Mouse (Mus musculus): Measurements from ENCODE around the gene Rgs5.

DNA sequence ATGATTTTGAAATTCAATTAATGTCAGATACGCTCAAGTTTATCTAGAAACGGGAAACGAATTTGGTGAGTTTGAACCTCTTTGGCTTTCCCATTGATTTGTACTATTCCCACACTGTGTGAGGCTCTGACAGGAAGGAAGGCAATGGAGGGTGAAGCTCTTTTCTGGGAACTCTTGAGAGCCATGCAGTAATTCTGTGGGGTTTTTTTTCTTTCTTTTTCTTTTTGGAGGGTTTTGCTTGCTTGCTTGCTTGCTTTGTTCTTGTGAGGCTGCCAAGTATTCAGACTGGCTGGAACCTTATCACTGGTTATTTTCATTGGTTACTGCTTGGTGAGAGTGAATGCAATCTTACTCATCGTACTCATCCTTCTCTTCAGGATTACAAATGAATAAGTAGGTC, 17.0 kb downstream of the Rgs5 start:
- no peak for TF ChIP-seq CHD2 (IDR thresholded peaks at IDR 0.05; ENCODE audit: low read depth, low read length)
- no peak for TF ChIP-seq ZNF384 (IDR thresholded peaks at IDR 0.05; ENCODE audit: low read depth, low read length)
- TF ChIP-seq HCFC1 (IDR thresholded peaks at IDR 0.05; ENCODE audit: borderline replicate concordance, insufficient read depth, low read length): no peak

All from ES-E14 (cell line).